Mouse (Mus musculus) olfactory bulb, adult 2 months (tissue): ENCODE data around the gene Cacna1d. TPM values are rescaled to one million over a fixed set of nuclear protein-coding genes. Genes with fewer than 3 reads are reported as not detected.

Source experiments
- H3K27ac ChIP-seq: fragments of 200-500 bp; 2 replicates; pipeline ENCODE4 v1.5.1; 2012; ENCODE audit warnings: low read depth, low read length; ENCODE audit not compliant: insufficient read depth
- H3K4me1 ChIP-seq: fragments of 200-500 bp; 2 replicates; pipeline ENCODE4 v1.6.1; 2012; ENCODE audit warnings: low read length; ENCODE audit not compliant: control insufficient read depth, insufficient read depth
- H3K4me3 ChIP-seq: fragments of 200-500 bp; 2 replicates; pipeline ENCODE4 v1.5.1; 2012; ENCODE audit warnings: mild to moderate bottlenecking, low read depth, low read length, moderate library complexity; ENCODE audit not compliant: insufficient read depth
- CTCF ChIP-seq: fragments of 200-500 bp; IDR thresholded peaks from 2 replicates; pipeline ENCODE4 v1.5.1; 2012; ENCODE audit warnings: low read depth, mild to moderate bottlenecking, low read length, moderate library complexity; ENCODE audit not compliant: insufficient read depth
- POLR2A ChIP-seq: fragments of 200-500 bp; IDR thresholded peaks from 2 replicates; pipeline ENCODE4 v1.6.1; 2012; ENCODE audit warnings: mild to moderate bottlenecking, low read depth, low read length, moderate library complexity; ENCODE audit not compliant: insufficient read depth
- WGBS: fragments of 180-500 bp; shearing (Covaris S2); methylation state at CpG from one replicate; pipeline ENCODE4 v1.1.7; 2018; 5-methylcytosine and 5-hydroxymethylcytosine counted together
- polyA plus RNA-seq: library from polyadenylated mRNA; stranded (reverse); fragments of >200 nt; gene quantifications from 2 replicates; pipeline ENCODE4 v1.2.4, GENCODE M21; 2012; ENCODE audit warnings: low replicate concordance; ENCODE audit not compliant: missing spikeins, insufficient read depth, insufficient read length

Gene Cacna1d
- polyA plus RNA-seq, 1 experiment = 140 TPM

- peaks cover 13% of the 10 kb centered on the region for H3K4me1 ChIP-seq
- TF ChIP-seq POLR2A (no peak), CTCF (no peak)
- 92% methylated on average over 6 of the region's 6 CpGs for WGBS
- no peak overlapping the region for H3K4me3 ChIP-seq
- H3K27ac ChIP-seq = 0 out of 2 replicates have a peak overlapping the region, but pooled peaks have one; percentile 5
These were observed 305.5 kb downstream of the Cacna1d start for GRCm38 (mm10) chr14:30185616-30186274.

- no peak overlapping the region for H3K4me3 ChIP-seq
- 64% methylated on average over 13 of the region's 13 CpGs for WGBS
- peaks cover 17% of the 10 kb centered on the region for H3K4me1 ChIP-seq
- H3K27ac ChIP-seq = peak overlapping the region; percentile 26
- no peak for TF ChIP-seq CTCF
These were observed 306.7 kb downstream of the Cacna1d start for GRCm38 (mm10) chr14:30184445-30185152.

- WGBS = 35% methylated on average over 5 of the region's 5 CpGs
- no peak overlapping the region for H3K4me3 ChIP-seq
These were observed 307.2 kb downstream of the Cacna1d start for GRCm38 (mm10) chr14:30184013-30184412.

DNA sequence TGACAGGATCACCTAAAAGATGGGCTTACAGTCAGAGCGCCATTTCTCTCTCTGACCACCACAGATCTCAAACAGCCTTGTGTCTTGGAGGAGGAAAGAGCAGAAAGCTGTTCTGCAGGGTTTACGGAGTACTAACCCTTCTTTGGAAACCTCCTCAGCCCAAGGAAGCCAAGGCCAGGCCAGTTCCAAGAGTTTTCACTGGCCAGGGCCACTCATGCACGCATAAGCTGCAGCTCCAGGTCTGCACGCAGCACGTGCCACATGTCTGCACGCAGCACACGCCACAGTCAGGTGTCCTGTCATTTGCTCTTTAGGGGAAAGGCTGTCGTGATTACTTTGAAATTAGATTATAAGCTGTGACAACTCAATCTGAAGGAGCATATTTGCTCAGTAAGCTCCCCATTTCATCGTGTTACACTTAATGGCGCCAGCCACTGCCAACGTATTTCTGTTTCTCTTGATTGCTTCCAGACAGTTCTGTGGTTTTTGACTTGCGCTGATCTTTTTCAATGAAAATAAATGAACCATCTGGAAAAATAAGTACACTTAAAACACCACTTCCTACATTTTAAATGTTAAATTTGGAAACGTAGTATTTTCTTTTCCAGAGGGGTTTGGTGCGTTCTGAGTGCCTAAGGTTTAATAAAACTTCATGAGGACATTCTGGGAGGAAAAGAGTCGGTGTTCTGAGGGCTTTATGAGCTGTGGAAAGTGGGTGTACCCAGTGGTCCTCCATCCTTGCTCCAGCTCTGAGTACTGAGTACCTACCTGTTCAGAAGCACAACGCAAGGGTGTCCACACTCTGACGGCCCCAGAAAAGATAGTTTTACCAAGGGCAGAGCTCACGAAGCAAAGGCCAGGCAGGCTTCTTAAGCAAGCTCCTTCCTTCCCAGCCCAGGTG, 308.4 kb downstream of the Cacna1d start:
- WGBS = 70% methylated on average over 18 of the region's 18 CpGs
- Histone ChIP-seq H3K27ac (0 out of 2 replicates have a peak overlapping the region, but pooled peaks have one; percentile 17), H3K4me1 (peaks cover 27% of the 10 kb centered on the region), H3K4me3 (no peak overlapping the region)
- TF ChIP-seq POLR2A = no peak
- TF ChIP-seq CTCF = no peak

More at GRCm38 (mm10) chr14:30184013-30184412, 307.2 kb downstream of the Cacna1d start:
- Histone ChIP-seq H3K27ac (peak overlapping the region; percentile 26; the same call in 1 of the 2 replicates), H3K4me1 (peaks cover 17% of the 10 kb centered on the region)
- TF ChIP-seq POLR2A (no peak), CTCF (no peak)

DNA sequence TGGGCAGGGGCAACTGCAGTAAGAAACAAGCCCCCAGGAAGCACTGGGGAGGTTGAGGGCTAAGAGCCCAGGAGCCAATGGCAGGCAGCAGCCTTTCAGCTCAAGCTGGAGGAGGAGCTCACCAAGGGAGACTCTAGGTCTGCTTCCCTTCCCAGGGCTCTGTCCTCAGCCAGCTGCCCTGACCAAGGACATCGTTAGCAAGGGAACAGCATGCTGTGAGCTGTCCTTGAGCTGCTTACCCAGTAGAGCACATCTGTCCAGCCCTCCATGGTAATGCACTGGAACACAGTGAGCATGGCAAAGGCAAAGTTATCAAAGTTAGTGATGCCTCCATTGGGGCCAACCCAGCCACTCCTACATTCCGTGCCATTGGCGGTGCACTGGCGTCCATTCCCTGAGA, 312.9 kb downstream of the Cacna1d start:
- Histone ChIP-seq H3K27ac (0 out of 2 replicates have a peak overlapping the region, but pooled peaks have one; percentile 24), H3K4me1 (peaks cover 33% of the 10 kb centered on the region), H3K4me3 (no peak overlapping the region)
- WGBS = 81% methylated on average over 4 of the region's 4 CpGs
- TF ChIP-seq CTCF (no peak), POLR2A (no peak)

GRCm38 (mm10) chr14:30177850-30178249, 313.4 kb downstream of the Cacna1d start:
- TF ChIP-seq CTCF = no peak
- no peak for TF ChIP-seq POLR2A
- 0 out of 2 replicates have a peak overlapping the region, but pooled peaks have one; percentile 24 for H3K27ac ChIP-seq
- peaks cover 33% of the 10 kb centered on the region for H3K4me1 ChIP-seq
- no peak overlapping the region for H3K4me3 ChIP-seq
- WGBS = 28% methylated on average over 5 of the region's 5 CpGs

- H3K27ac ChIP-seq = peak overlapping the region; percentile 59
- H3K4me1 ChIP-seq = peaks cover 39% of the 10 kb centered on the region
- TF ChIP-seq CTCF = no peak
- no peak for TF ChIP-seq POLR2A
- H3K4me3 ChIP-seq = no peak overlapping the region
- WGBS = 52% methylated on average over 3 of the region's 3 CpGs
These were observed 315.9 kb downstream of the Cacna1d start for GRCm38 (mm10) chr14:30175362-30175761.

DNA sequence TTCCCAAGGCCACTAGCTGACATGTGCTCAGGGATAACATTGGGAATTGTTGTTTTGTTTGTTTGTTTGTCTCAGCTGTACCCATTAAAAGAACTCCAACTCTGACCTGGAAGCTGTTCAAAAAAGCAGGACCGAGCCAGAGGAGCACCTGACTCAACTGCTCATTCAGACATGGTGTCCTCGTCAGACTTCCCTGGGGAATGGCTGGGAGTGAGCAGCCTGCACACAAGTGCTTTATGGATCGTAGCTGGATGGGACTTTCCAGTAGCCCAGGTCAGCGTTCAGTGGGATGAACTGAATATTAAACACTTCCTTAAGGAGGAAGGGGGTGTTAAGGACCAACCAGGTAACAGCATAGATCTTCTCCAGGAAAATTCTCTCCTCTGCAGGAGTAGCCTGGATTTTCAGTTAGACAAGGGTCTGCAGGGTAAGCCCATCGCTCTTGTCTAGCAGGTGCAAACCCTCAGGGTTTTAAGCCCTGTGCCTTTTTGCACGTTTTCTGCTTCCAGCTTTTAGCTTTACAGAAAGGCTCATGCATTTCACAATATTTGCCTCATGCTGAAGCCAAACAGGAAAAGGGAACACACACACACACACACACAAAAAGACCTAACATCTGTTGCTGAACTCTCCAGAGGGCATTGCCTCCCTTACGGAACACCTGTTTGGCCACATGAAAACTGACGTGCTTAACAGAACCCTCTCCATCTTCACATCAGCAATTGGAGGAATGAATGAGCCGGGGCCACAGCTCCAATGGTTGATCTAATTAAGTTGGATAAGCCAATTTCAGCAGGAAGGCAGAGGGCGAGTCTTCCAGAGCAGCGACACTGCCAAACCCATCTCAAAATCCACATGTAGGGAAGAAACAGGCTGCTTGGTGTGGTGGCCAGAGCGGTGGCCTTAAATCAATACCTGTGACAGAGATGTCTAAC, 318.2 kb downstream of the Cacna1d start:
- no peak for TF ChIP-seq CTCF
- no peak for TF ChIP-seq POLR2A
- WGBS = 69% methylated on average over 12 of the region's 12 CpGs
- Histone ChIP-seq H3K4me3 (no peak overlapping the region), H3K4me1 (peaks cover 43% of the 10 kb centered on the region), H3K27ac (no peak overlapping the region)
